Mouse (Mus musculus): ENCODE results near the gene Nit2.

DNA sequence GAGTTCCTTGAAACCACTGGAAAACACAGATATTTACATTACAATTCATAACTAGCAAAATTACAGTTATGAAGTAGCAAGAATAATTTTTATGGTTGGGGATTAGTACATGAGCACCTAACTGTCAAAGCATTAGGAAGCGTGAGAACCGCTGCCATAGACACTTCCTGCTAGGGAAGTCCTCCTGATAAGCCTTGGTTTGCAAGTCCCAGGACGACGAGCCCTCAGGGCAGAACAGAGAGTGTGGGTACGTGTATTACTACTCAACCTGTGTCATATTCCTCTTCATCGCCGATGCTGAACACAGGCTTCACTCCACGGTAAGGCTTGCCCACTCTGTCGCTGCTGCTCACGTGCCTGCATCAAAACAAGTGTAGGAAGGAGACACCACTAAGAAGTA is 10.5 kb upstream of the Nit2 start:
- TF ChIP-seq POLR2A (IDR thresholded peaks at IDR 0.05; ENCODE audit: low read depth, low read length) (no peak), CTCF (IDR thresholded peaks at IDR 0.05; ENCODE audit: extremely low read depth, insufficient read length, insufficient replicate concordance, low read depth, low read length) (no peak)
